Mouse (Mus musculus): ENCODE measurements around the gene Otulin.

DNA sequence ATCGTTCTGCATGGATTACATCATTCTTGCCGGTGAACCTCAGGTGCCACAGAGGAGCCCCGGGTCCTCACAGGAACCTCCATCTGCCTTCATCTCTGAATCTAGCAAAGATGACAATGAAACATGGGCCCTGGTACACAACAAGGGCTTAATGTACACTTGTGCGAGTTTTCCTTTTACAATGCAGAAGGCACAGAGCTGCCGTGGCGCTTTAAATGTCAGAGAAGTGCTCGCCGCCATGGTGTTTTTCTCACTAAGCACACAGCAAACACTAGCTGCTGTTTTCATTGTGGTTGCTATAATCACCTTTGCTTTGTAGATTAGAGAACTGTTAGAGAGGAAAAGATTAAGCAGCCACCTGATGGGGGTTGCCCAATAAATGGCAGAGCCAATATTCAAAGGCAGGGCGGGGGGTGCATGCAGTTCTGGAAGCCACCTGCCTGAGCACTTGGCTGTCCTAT is 37.5 kb upstream of the Otulin start:
- TF ChIP-seq CTCF (IDR thresholded peaks at IDR 0.05; ENCODE audit: extremely low read depth, insufficient read depth, low read length): no peak
- no peak for TF ChIP-seq POLR2A (IDR thresholded peaks at IDR 0.05; ENCODE audit: extremely low read depth, insufficient read depth, low read length)

Data from cortical plate, adult 2 months (tissue).